Mouse (Mus musculus) limb, embryonic 14.5 days (tissue): ENCODE results near the gene Gpkow. TPM values are rescaled to one million over a fixed set of nuclear protein-coding genes. Genes with fewer than 3 reads are reported as not detected.

Experiments used
- ATAC-seq: fragments of 200-750 bp; cut with Nextera tagmentation; 2 replicates; pipeline ENCODE4 v1.8.0; 2017; ENCODE audit warnings: low read depth, moderate number of reproducible peaks, moderate TSS enrichment; ENCODE audit not compliant: low FRiP score
- DNase-seq: peaks from one replicate; pipeline ENCODE4 v3.0.0-alpha.2; 2015; ENCODE audit warnings: low spot score
- H3K27ac ChIP-seq: fragments of 300-500 bp; sonication (generic); replicated peaks from 2 replicates; pipeline ENCODE4 v1.5.1; 2014; ENCODE audit warnings: low read depth, mild to moderate bottlenecking, low read length, moderate library complexity, mixed read lengths
- H3K27me3 ChIP-seq: fragments of 300-500 bp; sonication (generic); 2 replicates; pipeline ENCODE4 v1.6.1; 2014; ENCODE audit warnings: low read length, mixed read lengths; ENCODE audit not compliant: control insufficient read depth, insufficient read depth
- H3K36me3 ChIP-seq: fragments of 300-500 bp; sonication (generic); 2 replicates; pipeline ENCODE4 v1.6.1; 2014; ENCODE audit warnings: mild to moderate bottlenecking, low read length, moderate library complexity, mixed read lengths; ENCODE audit not compliant: control insufficient read depth, insufficient read depth
- H3K4me1 ChIP-seq: fragments of 300-500 bp; sonication (generic); 2 replicates; pipeline ENCODE4 v1.6.1; 2014; ENCODE audit warnings: antibody characterized with exemption, low read length, mixed read lengths; ENCODE audit not compliant: control insufficient read depth, insufficient read depth
- H3K4me2 ChIP-seq: fragments of 300-500 bp; sonication (generic); replicated peaks from 2 replicates; pipeline ENCODE4 v1.6.1; 2014; ENCODE audit warnings: low read depth, mild to moderate bottlenecking, low read length, moderate library complexity; ENCODE audit not compliant: severe bottlenecking
- H3K4me3 ChIP-seq: fragments of 300-500 bp; sonication (generic); replicated peaks from 2 replicates; pipeline ENCODE4 v1.5.1; 2014; ENCODE audit warnings: low read length
- H3K9ac ChIP-seq: fragments of 300-500 bp; sonication (generic); 2 replicates; pipeline ENCODE4 v1.6.1; 2014; ENCODE audit warnings: mild to moderate bottlenecking, low read depth, low read length, moderate library complexity; ENCODE audit not compliant: severe bottlenecking
- H3K9me3 ChIP-seq: fragments of 300-500 bp; sonication (generic); 2 replicates; pipeline ENCODE4 v1.6.1; 2016; ENCODE audit warnings: low read length; ENCODE audit not compliant: control insufficient read depth
- POLR2A ChIP-seq: fragments of 200-500 bp; IDR thresholded peaks from 2 replicates; pipeline ENCODE4 v1.8.0; 2012; ENCODE audit warnings: inconsistent platforms, mild to moderate bottlenecking, moderate library complexity, borderline replicate concordance; ENCODE audit not compliant: insufficient read depth, insufficient read length; ENCODE audit errors: extremely low read depth
- WGBS: fragments of 180-500 bp; shearing (Covaris S2); extraction: QIAGEN DNeasy Blood & Tissue Kit; methylation state at CpG from one replicate; pipeline ENCODE4 v1.1.7; 2014; 5-methylcytosine and 5-hydroxymethylcytosine counted together
- polyA plus RNA-seq, 2 experiments: library from polyadenylated mRNA; depleted of rRNA in 1 of 2; stranded (reverse) in 1 of 2; unstranded in 1 of 2; fragments of >200 nt; fragmentation: Nextera tagmentation in 1 of 2; extraction: Ambion mirVana in 1 of 2; gene quantifications; 2 replicates each; pipeline versions ENCODE4 v1.2.1 to v1.2.3; 2012 to 2014

Gene Gpkow
- polyA plus RNA-seq, 2 experiments, result 28.9 to 37.8 TPM

- no peak for TF ChIP-seq POLR2A
- Histone ChIP-seq H3K4me2 (peak overlapping the region; percentile 48), H3K36me3 (peaks cover 11% of the 10 kb centered on the region), H3K4me1 (peaks cover 9% of the 10 kb centered on the region; the same call in 1 of the 2 replicates), H3K27me3 (no peaks in the 10 kb centered on the region), H3K9ac (peak overlapping the region; percentile 56), H3K9me3 (no peaks in the 10 kb centered on the region), H3K27ac (peak overlapping the region; percentile 63), H3K4me3 (peak overlapping the region; percentile 44)
- ATAC-seq, result peak; percentile 64; the same call in 1 of the 2 replicates
- peak; percentile 47 for DNase-seq
- WGBS, result 18% methylated on average over 11 of the region's 19 CpGs
These were observed 26.5 kb upstream of the Gpkow start for GRCm38 (mm10) chrX:7670390-7670881.

GRCm38 (mm10) chrX:7670921-7671623 is 25.9 kb upstream of the Gpkow start, which contains the start of gene Plp2:
TSS of gene Plp2 (minus strand) at chrX:7671390.
- Histone ChIP-seq H3K4me3 (peak within 1 kb of the TSS; percentile 44), H3K4me1 (peaks cover 9% of the 10 kb centered on the region; the same call in 1 of the 2 replicates), H3K4me2 (peak within 1 kb of the TSS; percentile 48), H3K27me3 (no peaks in the 10 kb centered on the region), H3K9ac (peak within 1 kb of the TSS; percentile 56), H3K9me3 (no peaks in the 10 kb centered on the region), H3K36me3 (peaks cover 6% of the 10 kb centered on the region; the same call in 1 of the 2 replicates), H3K27ac (peak within 1 kb of the TSS; percentile 63)
- no peak for DNase-seq
- 19% methylated on average over 27 of the region's 36 CpGs for WGBS
- peak; percentile 23; the same call in 1 of the 2 replicates for ATAC-seq
- no peak for TF ChIP-seq POLR2A

GRCm38 (mm10) chrX:7672739-7673138 is 24.2 kb upstream of the Gpkow start:
- no peak overlapping the region for H3K27ac ChIP-seq
- no peaks in the 10 kb centered on the region for H3K27me3 ChIP-seq
- no peak overlapping the region for H3K9ac ChIP-seq
- peaks cover 9% of the 10 kb centered on the region; the same call in 1 of the 2 replicates for H3K4me1 ChIP-seq
- no peak for TF ChIP-seq POLR2A
- no peaks in the 10 kb centered on the region for H3K9me3 ChIP-seq
- H3K36me3 ChIP-seq, result no peaks in the 10 kb centered on the region
- H3K4me3 ChIP-seq, result no peak overlapping the region
- ATAC-seq (no peak), DNase-seq (no peak)
- H3K4me2 ChIP-seq, result no peak overlapping the region
- WGBS, result 28% methylated on average over 6 of the region's 6 CpGs

GRCm38 (mm10) chrX:7673578-7674281 is 23.2 kb upstream of the Gpkow start:
- Histone ChIP-seq H3K4me3 (peak overlapping the region; percentile 24), H3K27ac (peak overlapping the region; percentile 73), H3K9ac (no peak overlapping the region), H3K4me1 (peaks cover 9% of the 10 kb centered on the region; the same call in 1 of the 2 replicates), H3K9me3 (no peaks in the 10 kb centered on the region), H3K27me3 (no peaks in the 10 kb centered on the region), H3K4me2 (peak overlapping the region; percentile 47), H3K36me3 (no peaks in the 10 kb centered on the region)
- DNase-seq, result peak; percentile 58
- peak; percentile 19; the same call in 1 of the 2 replicates for ATAC-seq
- 44% methylated on average over 12 of the region's 12 CpGs for WGBS
- TF ChIP-seq POLR2A, result no peak
